Mouse (Mus musculus) C2C12 (cell line): ENCODE measurements around the gene Stk32c.

Experiments
- CEBPB ChIP-seq: IDR thresholded peaks from one replicate; pipeline ENCODE4 v1.6.1; 2011; ENCODE audit warnings: low read depth, mild to moderate bottlenecking, control low read depth, moderate library complexity
- CTCF ChIP-seq: IDR thresholded peaks from one replicate; pipeline ENCODE4 v1.5.1; 2011; ENCODE audit not compliant: control insufficient read depth, insufficient read depth, insufficient read length
- MAX ChIP-seq: IDR thresholded peaks from one replicate; pipeline ENCODE4 v1.6.1; 2011; ENCODE audit warnings: mild to moderate bottlenecking, control low read depth
- USF1 ChIP-seq: IDR thresholded peaks from one replicate; pipeline ENCODE4 v1.6.1; 2011; ENCODE audit warnings: low read depth, mild to moderate bottlenecking, control low read depth, moderate library complexity

- TF ChIP-seq CTCF: no peak
- TF ChIP-seq CEBPB: no peak
- no peak for TF ChIP-seq USF1
- TF ChIP-seq MAX: no peak
Measured at GRCm38 (mm10) chr7:139093781-139094180, 119.3 kb downstream of the Stk32c start.
